In the genomic region with DNA sequence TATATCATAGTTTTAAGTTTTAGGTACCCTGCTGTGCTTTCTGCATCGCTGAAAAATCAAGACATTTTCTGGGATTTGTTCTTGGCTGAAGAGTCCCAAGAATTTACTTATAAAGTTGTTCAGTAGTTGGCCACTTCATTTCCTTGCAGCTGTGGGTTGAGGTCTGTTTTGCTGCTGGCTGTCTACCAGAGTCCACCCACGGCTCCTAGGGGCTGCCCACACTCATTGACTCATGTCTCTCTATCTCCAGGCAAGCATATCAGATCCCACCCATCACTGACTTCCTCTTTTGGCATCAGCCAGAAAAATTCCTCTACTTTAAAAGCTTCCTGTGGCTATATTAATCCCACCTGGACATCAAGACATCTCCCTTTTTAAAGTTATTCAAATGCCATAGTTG, we compare ENCODE assay signal across 11 mouse cellular contexts.
DNase-seq lines count a peak whose midpoint lies in the region.
"Had no signal": no experiment of that assay in that cellular context is flagged by ENCODE, and none has a peak within 500 bp of the region (broad histone marks: within the 10 kb centered on the region; RNA-seq: fewer than 3 reads in every experiment).

No protein-coding gene starts in this region.

- peak; percentile 13 for DNase-seq in heart, postnatal 4 days
- no peak for DNase-seq in heart, postnatal 25 days (ENCODE audit: low spot score)
- DNase-seq in urinary bladder, postnatal 14 days (ENCODE audit: low spot score) = peak; percentile 4
- no peak for DNase-seq in urinary bladder, postnatal 10 days (ENCODE audit: low spot score)
- DNase-seq in left cerebral cortex, postnatal 36 days (ENCODE audit: low spot score in 2 of 2) = peak; percentile 17 to 43
- no peak for DNase-seq in ovary, postnatal 14 days (ENCODE audit: low spot score)
- DNase-seq in thymus, postnatal 10 days (ENCODE audit: low spot score in 2 of 2) = no peak
- DNase-seq: adrenal gland, adult 8-10 months; cerebellum, postnatal 10 days; heart, adult 11 months; thymus, postnatal 14 days had no signal

- intact Hi-C loops in heart, postnatal 25 days (cut with DNase I) = no loop called here
- intact Hi-C loops in left cerebral cortex, postnatal 36 days (cut with DNase I) = no loop called here

Comparison
In these comparisons a context has a peak if more than half of its experiments do, and no peak if none do; other contexts are left out.
1. DNase-seq: peak in heart, postnatal 4 days (single experiment), urinary bladder, postnatal 14 days (single experiment) and left cerebral cortex, postnatal 36 days (2 of 2); none in heart, postnatal 25 days (single experiment), urinary bladder, postnatal 10 days (single experiment), ovary, postnatal 14 days (single experiment) and thymus, postnatal 10 days (0 of 2).